Comparison of ENCODE assay signal across 27 mouse cellular contexts in the genomic region with DNA sequence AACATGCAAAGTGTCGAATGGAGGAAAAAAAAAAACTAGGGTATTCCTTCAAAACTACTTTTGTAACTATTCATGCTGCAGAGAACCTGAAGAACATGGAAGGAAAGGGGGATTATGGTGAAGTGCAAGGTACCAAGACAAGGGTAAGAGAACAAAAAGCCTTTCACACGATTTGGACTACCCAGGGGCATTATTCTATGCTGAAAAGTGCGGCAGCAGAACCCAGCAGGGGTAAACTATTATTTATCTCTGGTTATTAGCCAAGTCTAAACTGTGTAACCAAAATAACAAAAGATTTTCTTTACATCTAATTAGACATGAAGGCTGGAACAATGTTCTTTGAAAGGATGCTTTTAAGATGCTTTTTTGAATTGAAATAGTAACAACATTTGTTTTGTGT.
A peak's percentile ranks its signal among the peaks of the same experiment; 100 is the strongest.
DNase-seq lines count a peak whose midpoint lies in the region; ATAC-seq lines count a peak whose summit lies in the region.
"Had no signal": no experiment of that assay in that cellular context is flagged by ENCODE, and none has a peak within 500 bp of the region (broad histone marks: within the 10 kb centered on the region; RNA-seq: fewer than 3 reads in every experiment).

No protein-coding gene starts in this region.

- H3K4me3 ChIP-seq in hindbrain, embryonic 12.5 days = no peak overlapping the region
- H3K4me3 ChIP-seq in hindbrain, embryonic 10.5 days = no peak overlapping the region
- H3K4me3 ChIP-seq in neural tube, embryonic 12.5 days = no peak overlapping the region
- no peak overlapping the region for H3K4me3 ChIP-seq in neural tube, embryonic 15.5 days (replicated peaks)
- H3K4me3 ChIP-seq: forebrain, embryonic 10.5 days; forebrain, embryonic 13.5 days; heart, embryonic 12.5 days; heart, embryonic 15.5 days had no signal

- no peaks in the 10 kb centered on the region for H3K4me1 ChIP-seq in hindbrain, embryonic 12.5 days
- H3K4me1 ChIP-seq in hindbrain, embryonic 10.5 days (replicated peaks) = 0 out of 2 replicates have a peak, but pooled peaks cover 3% of the 10 kb centered on the region
- no peaks in the 10 kb centered on the region for H3K4me1 ChIP-seq in neural tube, embryonic 12.5 days
- no peaks in the 10 kb centered on the region for H3K4me1 ChIP-seq in neural tube, embryonic 15.5 days
- H3K4me1 ChIP-seq: forebrain, embryonic 10.5 days; forebrain, embryonic 13.5 days; heart, embryonic 12.5 days; heart, embryonic 15.5 days had no signal

- 41% methylated on average over 3 of the region's 3 CpGs for WGBS in hindbrain, embryonic 12.5 days
- 41% methylated on average over 3 of the region's 3 CpGs for whole genome bisulfite sequencing in hindbrain, embryonic 10.5 days
- 34% methylated on average over 3 of the region's 3 CpGs for WGBS in neural tube, embryonic 12.5 days
- WGBS in neural tube, embryonic 15.5 days = 30% methylated on average over 3 of the region's 3 CpGs

- H3K36me3 ChIP-seq in hindbrain, embryonic 12.5 days = no peaks in the 10 kb centered on the region
- no peaks in the 10 kb centered on the region for H3K36me3 ChIP-seq in hindbrain, embryonic 10.5 days
- no peaks in the 10 kb centered on the region for H3K36me3 ChIP-seq in neural tube, embryonic 12.5 days
- no peaks in the 10 kb centered on the region for H3K36me3 ChIP-seq in neural tube, embryonic 15.5 days
- H3K36me3 ChIP-seq: forebrain, embryonic 10.5 days; heart, embryonic 12.5 days; heart, embryonic 15.5 days had no signal

- no peak overlapping the region for H3K9ac ChIP-seq in hindbrain, embryonic 12.5 days
- no peak overlapping the region for H3K9ac ChIP-seq in neural tube, embryonic 12.5 days
- no peak overlapping the region for H3K9ac ChIP-seq in neural tube, embryonic 15.5 days (replicated peaks)
- H3K9ac ChIP-seq: forebrain, embryonic 13.5 days; heart, embryonic 12.5 days; heart, embryonic 15.5 days; hindbrain, embryonic 14.5 days had no signal

- DNase-seq in embryo, embryonic 10.5 days (ENCODE audit: low spot score) = peak; percentile 2
- no peak for DNase-seq in embryo, embryonic 9.5 days (ENCODE audit: extremely low spot score)
- DNase-seq in hindbrain, embryonic 10.5 days (ENCODE audit: low spot score) = no peak
- DNase-seq in mesoderm, embryonic 11.5 days (ENCODE audit: low read depth, low spot score) = peak; percentile 2
- no peak for DNase-seq in spleen, adult 18-20 months
- DNase-seq: adrenal gland, postnatal 10 days; adrenal gland, postnatal 36 days; cerebellum, adult 11 months; cerebellum, adult 2 months; cerebellum, adult 9-11 months; cerebellum, postnatal 25 days; embryo, embryonic 11 days; gastrocnemius, postnatal 25 days; heart, adult 18-20 months; heart, postnatal 10 days; heart, postnatal 36 days had no signal

- H3K4me2 ChIP-seq in hindbrain, embryonic 12.5 days (replicated peaks) = no peak overlapping the region
- H3K4me2 ChIP-seq in neural tube, embryonic 12.5 days (replicated peaks) = no peak overlapping the region
- no peak overlapping the region for H3K4me2 ChIP-seq in neural tube, embryonic 15.5 days
- H3K4me2 ChIP-seq: forebrain, embryonic 13.5 days; heart, embryonic 12.5 days; heart, embryonic 15.5 days; hindbrain, embryonic 14.5 days had no signal

- ATAC-seq in hindbrain, embryonic 12.5 days (ENCODE audit: low FRiP score) = 0 out of 2 replicates have a peak, but pooled peaks have one; percentile 29
- ATAC-seq in neural tube, embryonic 12.5 days (ENCODE audit: low FRiP score, low read depth) = 0 out of 2 replicates have a peak, but pooled peaks have one; percentile 52
- no peak for ATAC-seq in neural tube, embryonic 15.5 days (ENCODE audit: low FRiP score)
- ATAC-seq: forebrain, embryonic 13.5 days; hindbrain, postnatal 0 days; inflammation-experienced regulatory T-cells, adult 6 months; Patski had no signal

- H3K27ac ChIP-seq in hindbrain, embryonic 12.5 days = no peak overlapping the region
- H3K27ac ChIP-seq in hindbrain, embryonic 10.5 days = no peak overlapping the region
- H3K27ac ChIP-seq in neural tube, embryonic 12.5 days = no peak overlapping the region
- H3K27ac ChIP-seq in neural tube, embryonic 15.5 days (replicated peaks) = no peak overlapping the region
- H3K27ac ChIP-seq: forebrain, embryonic 10.5 days; forebrain, embryonic 13.5 days; heart, embryonic 15.5 days; hindbrain, embryonic 14.5 days; hindbrain, postnatal 0 days had no signal

- H3K9me3 ChIP-seq in hindbrain, embryonic 12.5 days (replicated peaks) = no peaks in the 10 kb centered on the region
- H3K9me3 ChIP-seq in hindbrain, embryonic 10.5 days = no peaks in the 10 kb centered on the region
- H3K9me3 ChIP-seq in neural tube, embryonic 12.5 days = no peaks in the 10 kb centered on the region
- H3K9me3 ChIP-seq in neural tube, embryonic 15.5 days (replicated peaks) = no peaks in the 10 kb centered on the region
- H3K9me3 ChIP-seq: forebrain, embryonic 10.5 days; forebrain, embryonic 13.5 days; heart, embryonic 12.5 days; heart, embryonic 15.5 days had no signal

- no peaks in the 10 kb centered on the region for H3K27me3 ChIP-seq in hindbrain, embryonic 12.5 days
- no peaks in the 10 kb centered on the region for H3K27me3 ChIP-seq in hindbrain, embryonic 10.5 days (ENCODE audit: insufficient read depth, poor library complexity, severe bottlenecking)
- H3K27me3 ChIP-seq in neural tube, embryonic 12.5 days (replicated peaks) = no peaks in the 10 kb centered on the region
- H3K27me3 ChIP-seq in neural tube, embryonic 15.5 days (replicated peaks) = no peaks in the 10 kb centered on the region
- H3K27me3 ChIP-seq: forebrain, embryonic 13.5 days; heart, embryonic 12.5 days; heart, embryonic 15.5 days; Patski had no signal

Comparison
In these comparisons a context has a peak if more than half of its experiments do, and no peak if none do; other contexts are left out.
1. DNase-seq: peak in embryo, embryonic 10.5 days (single experiment) and mesoderm, embryonic 11.5 days (single experiment); none in embryo, embryonic 9.5 days (single experiment), hindbrain, embryonic 10.5 days (single experiment) and spleen, adult 18-20 months (0 of 2).